Mouse (Mus musculus) monocyte, adult 5-6 weeks (primary cell): ENCODE data around the gene 2310022A10Rik. TPM values are rescaled to one million over a fixed set of nuclear protein-coding genes. Genes with fewer than 3 reads are reported as not detected.

Source experiments
- total RNA-seq: library from RNA; stranded (forward); fragments of 200-1000, 200-491, 200-594 nt; gene quantifications from 3 replicates; pipeline ENCODE4 v1.2.3, GENCODE M21; 2017

The 2310022A10Rik gene
- total RNA-seq, 1 experiment from 2014 or later: 3.6 TPM

Other genes with a start within 250 kb of the 2310022A10Rik start
- gene Ltbp4, start 215.5 kb upstream of the 2310022A10Rik start, total RNA-seq: 0.68 TPM in 1 of 3 replicates, not detected in the others
- 33.3 to 47.0 TPM (median 39.9 TPM) in 3 replicates for gene Shkbp1, start 197.2 kb upstream of the 2310022A10Rik start, total RNA-seq
- not detected in 3 replicates for gene Gm20479, start 195.8 kb upstream of the 2310022A10Rik start, total RNA-seq
- not detected in 3 replicates for gene Sptbn4, start 105.5 kb upstream of the 2310022A10Rik start, total RNA-seq
- gene Blvrb, start 105.3 kb upstream of the 2310022A10Rik start, total RNA-seq: 20.7 to 49.1 TPM (median 37.2 TPM) in 3 replicates
- gene Sertad3, start 79.5 kb upstream of the 2310022A10Rik start, total RNA-seq: 14.3 to 26.8 TPM (median 14.9 TPM) in 3 replicates
- 14.4 to 44.5 TPM (median 30.3 TPM) in 3 replicates for gene Sertad1, start 66.3 kb upstream of the 2310022A10Rik start, total RNA-seq
- 0.19 to 0.53 TPM (median 0.38 TPM) in 3 replicates for gene Prx, start 53.9 kb upstream of the 2310022A10Rik start, total RNA-seq
- not detected in 3 replicates for gene Hipk4, start 30.0 kb upstream of the 2310022A10Rik start, total RNA-seq
- 13.7 to 42.8 TPM (median 31.8 TPM) in 3 replicates for gene Pld3, start within 50 bp of the 2310022A10Rik start, total RNA-seq
- gene Akt2, start 38.3 kb downstream of the 2310022A10Rik start, total RNA-seq: 77.2 to 150 TPM (median 108 TPM) in 3 replicates
- not detected in 3 replicates for gene Ttc9b, start 100.7 kb downstream of the 2310022A10Rik start, total RNA-seq
- 3.2 to 18.5 TPM (median 4.4 TPM) in 3 replicates for gene Map3k10, start 121.4 kb downstream of the 2310022A10Rik start, total RNA-seq
- gene Zfp607b, start 136.1 kb downstream of the 2310022A10Rik start, total RNA-seq: 0.58 to 1.4 TPM in 2 of 3 replicates, not detected in the other
- gene Zfp60, start 178.2 kb downstream of the 2310022A10Rik start, total RNA-seq: 5.2 to 9.4 TPM (median 7.4 TPM) in 3 replicates